Mouse (Mus musculus) neural tube, embryonic 13.5 days (tissue): ENCODE data around the gene Olfr1023. TPM values are rescaled to one million over a fixed set of nuclear protein-coding genes. Genes with fewer than 3 reads are reported as not detected.

Experiments
- ATAC-seq: fragments of 200-750 bp; cut with Nextera tagmentation; 2 replicates; pipeline ENCODE4 v1.8.0; 2017; ENCODE audit warnings: low read depth, mild to moderate bottlenecking, moderate TSS enrichment, moderate library complexity
- H3K27ac ChIP-seq: fragments of 300-500 bp; sonication (generic); replicated peaks from 2 replicates; pipeline ENCODE4 v1.5.1; 2015; ENCODE audit warnings: moderate library complexity, mild to moderate bottlenecking, inconsistent platforms
- H3K27me3 ChIP-seq: fragments of 300-500 bp; sonication (generic); 2 replicates; pipeline ENCODE4 v1.6.1; 2015; ENCODE audit warnings: mild to moderate bottlenecking, inconsistent platforms
- H3K36me3 ChIP-seq: fragments of 300-500 bp; sonication (generic); 2 replicates; pipeline ENCODE4 v1.6.1; 2015; ENCODE audit warnings: mild to moderate bottlenecking, inconsistent platforms
- H3K4me1 ChIP-seq: fragments of 300-500 bp; sonication (generic); replicated peaks from 2 replicates; pipeline ENCODE4 v1.6.1; 2015; ENCODE audit warnings: inconsistent platforms
- H3K4me2 ChIP-seq: fragments of 300-500 bp; sonication (generic); 2 replicates; pipeline ENCODE4 v1.6.1; 2015; ENCODE audit warnings: inconsistent platforms, mild to moderate bottlenecking, moderate library complexity
- H3K4me3 ChIP-seq: fragments of 300-500 bp; sonication (generic); 2 replicates; pipeline ENCODE4 v1.5.1; 2015; ENCODE audit warnings: mild to moderate bottlenecking, inconsistent platforms
- H3K9ac ChIP-seq: fragments of 300-500 bp; sonication (generic); 2 replicates; pipeline ENCODE4 v1.6.1; 2015; ENCODE audit warnings: moderate library complexity, mild to moderate bottlenecking, inconsistent platforms
- H3K9me3 ChIP-seq: fragments of 300-500 bp; sonication (generic); 2 replicates; pipeline ENCODE4 v1.6.1; 2016; ENCODE audit warnings: inconsistent platforms
- WGBS: fragments of 180-500 bp; shearing (Covaris S2); methylation state at CpG from one replicate; pipeline ENCODE4 v1.1.7; 2015; 5-methylcytosine and 5-hydroxymethylcytosine counted together
- polyA plus RNA-seq: library from polyadenylated mRNA; unstranded; fragments of >200 nt; fragmentation: Nextera tagmentation; extraction: Ambion mirVana; gene quantifications from 2 replicates; pipeline ENCODE4 v1.2.1, GENCODE M21; 2015

The Olfr1023 gene
- not detected in 2 replicates for polyA plus RNA-seq

- WGBS: 78% methylated on average over 2 of the region's 2 CpGs
- Histone ChIP-seq H3K4me3 (no peak within 1 kb of the TSS), H3K27me3 (no peaks in the 10 kb centered on the region), H3K27ac (no peak within 1 kb of the TSS), H3K9ac (no peak within 1 kb of the TSS), H3K9me3 (no peaks in the 10 kb centered on the region), H3K36me3 (no peaks in the 10 kb centered on the region), H3K4me2 (no peak within 1 kb of the TSS), H3K4me1 (no peaks in the 10 kb centered on the region)
- ATAC-seq: no peak
These were observed at the start of gene Olfr1023 for GRCm38 (mm10) chr2:85885340-85885739. Gene Olfr1023 (plus strand): TSS chr2:85885640.

- H3K27ac ChIP-seq: no peak within 1 kb of the TSS
- no peak within 1 kb of the TSS for H3K4me3 ChIP-seq
- no peak within 1 kb of the TSS for H3K9ac ChIP-seq
- H3K27me3 ChIP-seq: no peaks in the 10 kb centered on the region
- H3K4me2 ChIP-seq: no peak within 1 kb of the TSS
- no peaks in the 10 kb centered on the region for H3K36me3 ChIP-seq
- H3K4me1 ChIP-seq: no peaks in the 10 kb centered on the region
- H3K9me3 ChIP-seq: no peaks in the 10 kb centered on the region
- no peak for ATAC-seq
These were observed 40.1 kb upstream of the Olfr1023 start, which contains the start of gene Olfr1019 for GRCm38 (mm10) chr2:85845383-85845782. Gene Olfr1019 (minus strand): TSS chr2:85845483.

- H3K36me3 ChIP-seq: no peaks in the 10 kb centered on the region
- no peak for ATAC-seq
- whole genome bisulfite sequencing: 80% methylated on average over 1 of the region's 1 CpGs
- H3K27me3 ChIP-seq: no peaks in the 10 kb centered on the region
- no peak within 1 kb of the TSS for H3K4me2 ChIP-seq
- H3K9me3 ChIP-seq: no peaks in the 10 kb centered on the region
- no peak within 1 kb of the TSS for H3K4me3 ChIP-seq
- H3K27ac ChIP-seq: no peak within 1 kb of the TSS
- H3K9ac ChIP-seq: no peak within 1 kb of the TSS
- no peaks in the 10 kb centered on the region for H3K4me1 ChIP-seq
These were observed 38.7 kb upstream of the Olfr1023 start, which contains the start of gene Olfr1020 for GRCm38 (mm10) chr2:85846730-85847129. Gene Olfr1020 (plus strand): TSS chr2:85847030.

- H3K9me3 ChIP-seq: no peaks in the 10 kb centered on the region
- no peak within 1 kb of the TSS for H3K4me3 ChIP-seq
- no peak within 1 kb of the TSS for H3K27ac ChIP-seq
- H3K27me3 ChIP-seq: no peaks in the 10 kb centered on the region
- no peaks in the 10 kb centered on the region for H3K36me3 ChIP-seq
- H3K9ac ChIP-seq: no peak within 1 kb of the TSS
- no peak for ATAC-seq
- H3K4me2 ChIP-seq: no peak within 1 kb of the TSS
- no peaks in the 10 kb centered on the region for H3K4me1 ChIP-seq
- WGBS: 63% methylated on average over 2 of the region's 2 CpGs
These were observed 17.1 kb upstream of the Olfr1023 start, which contains the start of gene Olfr1022 for GRCm38 (mm10) chr2:85868294-85868693. Gene Olfr1022 (plus strand): TSS chr2:85868594.

- H3K9me3 ChIP-seq: 0 out of 2 replicates have a peak, but pooled peaks cover 4% of the 10 kb centered on the region
- no peaks in the 10 kb centered on the region for H3K27me3 ChIP-seq
- WGBS: 86% methylated on average over 3 of the region's 3 CpGs
- no peak within 1 kb of the TSS for H3K4me3 ChIP-seq
- H3K4me1 ChIP-seq: no peaks in the 10 kb centered on the region
- no peak within 1 kb of the TSS for H3K9ac ChIP-seq
- no peak within 1 kb of the TSS for H3K4me2 ChIP-seq
- ATAC-seq: no peak
- no peaks in the 10 kb centered on the region for H3K36me3 ChIP-seq
- no peak within 1 kb of the TSS for H3K27ac ChIP-seq
These were observed 19.5 kb downstream of the Olfr1023 start, which contains the start of gene Olfr1024 for GRCm38 (mm10) chr2:85904952-85905351. Gene Olfr1024 (minus strand): TSS chr2:85905052.

- Histone ChIP-seq H3K27me3 (no peaks in the 10 kb centered on the region), H3K9me3 (no peaks in the 10 kb centered on the region), H3K4me2 (no peak overlapping the region), H3K36me3 (no peaks in the 10 kb centered on the region), H3K4me3 (no peak overlapping the region), H3K4me1 (no peaks in the 10 kb centered on the region), H3K9ac (no peak overlapping the region), H3K27ac (no peak overlapping the region)
- no peak for ATAC-seq
These were observed 27.8 kb downstream of the Olfr1023 start for GRCm38 (mm10) chr2:85913197-85913596.

GRCm38 (mm10) chr2:85914893-85915292 is 29.5 kb downstream of the Olfr1023 start, which contains the start of gene Olfr1025-ps1:
Gene Olfr1025-ps1 (plus strand): TSS chr2:85915193.
- Histone ChIP-seq H3K27me3 (no peaks in the 10 kb centered on the region), H3K4me2 (no peak within 1 kb of the TSS), H3K4me1 (no peaks in the 10 kb centered on the region), H3K36me3 (no peaks in the 10 kb centered on the region), H3K27ac (no peak within 1 kb of the TSS), H3K9me3 (no peaks in the 10 kb centered on the region), H3K4me3 (no peak within 1 kb of the TSS), H3K9ac (no peak within 1 kb of the TSS)
- WGBS: 42% methylated on average over 1 of the region's 1 CpGs
- no peak for ATAC-seq

- Histone ChIP-seq H3K9ac (no peak within 1 kb of the TSS), H3K27me3 (no peaks in the 10 kb centered on the region), H3K9me3 (no peaks in the 10 kb centered on the region), H3K27ac (no peak within 1 kb of the TSS), H3K4me3 (no peak within 1 kb of the TSS), H3K4me2 (no peak within 1 kb of the TSS), H3K36me3 (no peaks in the 10 kb centered on the region), H3K4me1 (no peaks in the 10 kb centered on the region)
- ATAC-seq: no peak
- WGBS: 89% methylated on average over 3 of the region's 3 CpGs
These were observed 35.8 kb downstream of the Olfr1023 start, which contains the start of gene Olfr1026 for GRCm38 (mm10) chr2:85921258-85921657. Gene Olfr1026 (plus strand): TSS chr2:85921558.

Other genes starting within 250 kb of the Olfr1023 start
- gene Olfr1002, start 234.9 kb upstream of the Olfr1023 start, polyA plus RNA-seq: not detected in 2 replicates
- gene Olfr154, start 221.2 kb upstream of the Olfr1023 start, polyA plus RNA-seq: not detected in 2 replicates
- gene Olfr1006, start 206.9 kb upstream of the Olfr1023 start, polyA plus RNA-seq: not detected in 2 replicates
- not detected in 2 replicates for gene Olfr1008, start 196.2 kb upstream of the Olfr1023 start, polyA plus RNA-seq
- gene Olfr1009, start 170.2 kb upstream of the Olfr1023 start, polyA plus RNA-seq: not detected in 2 replicates
- not detected in 2 replicates for gene Olfr1012, start 122.9 kb upstream of the Olfr1023 start, polyA plus RNA-seq
- gene Olfr1013, start 118.5 kb upstream of the Olfr1023 start, polyA plus RNA-seq: not detected in 2 replicates
- gene Olfr1014, start 112.9 kb upstream of the Olfr1023 start, polyA plus RNA-seq: not detected in 2 replicates
- gene Olfr1015, start 103.6 kb upstream of the Olfr1023 start, polyA plus RNA-seq: not detected in 2 replicates
- gene Olfr1016, start 83.1 kb upstream of the Olfr1023 start, polyA plus RNA-seq: not detected in 2 replicates
- not detected in 2 replicates for gene Olfr1018, start 67.2 kb upstream of the Olfr1023 start, polyA plus RNA-seq
- gene Olfr1019, start 40.2 kb upstream of the Olfr1023 start, polyA plus RNA-seq: not detected in 2 replicates
- not detected in 2 replicates for gene Olfr1020, start 38.6 kb upstream of the Olfr1023 start, polyA plus RNA-seq
- not detected in 2 replicates for gene Olfr1022, start 17.0 kb upstream of the Olfr1023 start, polyA plus RNA-seq
- not detected in 2 replicates for gene Olfr1024, start 19.4 kb downstream of the Olfr1023 start, polyA plus RNA-seq
- gene Olfr1025-ps1, start 29.6 kb downstream of the Olfr1023 start, polyA plus RNA-seq: not detected in 2 replicates
- not detected in 2 replicates for gene Olfr1026, start 35.9 kb downstream of the Olfr1023 start, polyA plus RNA-seq
- gene Olfr1028, start 64.8 kb downstream of the Olfr1023 start, polyA plus RNA-seq: not detected in 2 replicates
- not detected in 2 replicates for gene Olfr1029, start 88.3 kb downstream of the Olfr1023 start, polyA plus RNA-seq
- gene Olfr1030, start 93.6 kb downstream of the Olfr1023 start, polyA plus RNA-seq: not detected in 2 replicates
- gene Olfr1031, start 104.7 kb downstream of the Olfr1023 start, polyA plus RNA-seq: not detected in 2 replicates
- not detected in 2 replicates for gene Olfr1032, start 119.9 kb downstream of the Olfr1023 start, polyA plus RNA-seq
- gene Olfr1033, start 135.0 kb downstream of the Olfr1023 start, polyA plus RNA-seq: not detected in 2 replicates
- gene Olfr1034, start 160.2 kb downstream of the Olfr1023 start, polyA plus RNA-seq: not detected in 2 replicates
- gene Olfr1036, start 188.4 kb downstream of the Olfr1023 start, polyA plus RNA-seq: not detected in 2 replicates
- gene Olfr1037, start 201.7 kb downstream of the Olfr1023 start, polyA plus RNA-seq: not detected in 2 replicates